Mouse (Mus musculus): ENCODE data around the gene Lrr1. TPM values are rescaled to one million over a fixed set of nuclear protein-coding genes. Genes with fewer than 3 reads are reported as not detected.

Gene Lrr1
- polyA plus RNA-seq, 1 experiment: 0.56 TPM

DNA sequence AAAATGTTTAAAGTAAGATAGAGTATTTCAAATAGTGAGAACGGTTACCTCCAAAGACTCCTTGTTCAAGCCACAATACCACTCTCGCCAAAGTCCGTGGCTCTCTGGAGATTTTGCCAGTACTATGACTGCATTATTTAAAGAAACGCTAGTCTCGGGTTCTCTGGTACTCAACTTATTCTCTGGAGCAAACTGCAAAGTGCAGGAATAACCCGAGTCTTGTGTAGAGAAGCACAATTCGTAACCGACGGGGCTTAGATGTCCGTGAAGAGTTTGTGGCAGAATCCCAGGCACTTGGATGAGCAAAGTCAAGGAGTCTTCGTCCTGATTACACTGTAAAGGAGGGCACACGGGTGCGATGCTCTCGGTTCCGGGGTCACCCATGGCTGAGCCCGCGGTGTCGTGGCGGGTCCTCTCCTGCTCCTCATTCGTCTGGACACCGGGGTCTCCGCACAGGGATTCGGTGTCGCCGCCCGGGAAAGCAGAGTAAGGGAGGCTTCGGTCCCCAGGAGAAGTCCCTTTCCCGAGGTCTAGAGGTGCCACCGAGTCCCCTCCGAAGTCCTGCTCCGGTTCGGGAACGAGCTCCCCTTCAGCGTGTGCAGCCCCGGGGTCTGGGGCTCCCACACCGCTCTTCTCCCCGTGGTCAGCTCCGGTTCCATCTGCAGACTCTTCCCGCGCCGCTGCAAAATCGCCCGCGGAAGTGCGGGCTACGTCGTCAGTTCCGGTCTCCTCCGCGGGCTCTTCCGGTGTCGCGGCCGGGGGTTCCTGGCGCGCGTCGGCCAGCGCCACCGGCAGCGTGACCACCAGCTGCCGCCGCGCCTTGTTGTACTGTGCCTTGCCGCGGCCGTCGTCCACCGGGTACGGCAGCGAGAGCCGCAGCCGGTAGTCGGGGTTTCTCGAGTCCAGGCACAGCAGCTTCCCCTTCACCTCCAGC, 28.1 kb downstream of the Lrr1 start, which contains the start of gene Gm49383:
Gene Gm49383, minus strand, starts transcription at position 661 of the 934 bp plus-strand sequence.
- peak; percentile 22 to 69 for DNase-seq (ENCODE audit: extremely low spot score in 1 of 2, low spot score in 1 of 2)

DNA sequence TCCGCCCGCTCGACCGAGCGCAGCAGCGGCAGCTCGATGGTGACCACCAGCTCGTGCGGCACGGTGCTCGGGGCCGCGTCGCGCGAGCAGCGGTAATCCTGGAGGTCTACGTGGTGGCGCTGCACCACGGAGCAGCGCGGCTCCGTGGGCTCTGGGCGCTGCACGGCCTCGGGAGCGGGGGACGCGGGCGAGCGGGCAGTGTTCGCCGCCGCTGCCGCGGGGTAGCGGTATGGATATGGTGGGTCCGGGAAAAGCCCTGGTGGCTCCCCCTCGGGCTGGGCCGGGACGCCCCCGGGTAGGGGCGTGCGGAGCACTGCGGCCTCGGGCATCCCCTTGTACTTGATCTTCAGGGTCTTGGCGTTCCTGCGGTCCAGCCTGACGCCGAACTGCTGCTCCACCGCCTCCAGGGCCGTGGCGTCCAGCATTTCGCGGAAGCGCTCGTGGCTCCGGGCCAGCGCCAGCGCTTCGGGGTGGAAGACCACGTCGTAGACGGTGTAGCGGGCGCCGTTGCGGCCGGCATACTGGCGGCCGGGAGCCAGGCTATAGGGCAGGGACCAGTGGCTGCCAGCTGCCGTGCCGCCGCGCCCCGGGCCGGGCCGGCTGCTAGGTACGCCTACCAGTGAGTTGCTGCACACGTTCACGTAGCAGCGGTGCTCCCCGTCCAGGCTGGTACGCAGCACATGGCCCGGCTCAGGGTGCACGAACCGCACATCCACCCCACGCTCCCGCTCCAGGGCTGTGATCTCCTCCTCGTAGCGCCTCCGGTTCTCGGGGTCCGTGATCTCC, 29.0 kb downstream of the Lrr1 start:
- peak in 1 of 2 experiments; percentile 28 for DNase-seq (ENCODE audit: extremely low spot score in 1 of 2, low spot score in 1 of 2)

DNA sequence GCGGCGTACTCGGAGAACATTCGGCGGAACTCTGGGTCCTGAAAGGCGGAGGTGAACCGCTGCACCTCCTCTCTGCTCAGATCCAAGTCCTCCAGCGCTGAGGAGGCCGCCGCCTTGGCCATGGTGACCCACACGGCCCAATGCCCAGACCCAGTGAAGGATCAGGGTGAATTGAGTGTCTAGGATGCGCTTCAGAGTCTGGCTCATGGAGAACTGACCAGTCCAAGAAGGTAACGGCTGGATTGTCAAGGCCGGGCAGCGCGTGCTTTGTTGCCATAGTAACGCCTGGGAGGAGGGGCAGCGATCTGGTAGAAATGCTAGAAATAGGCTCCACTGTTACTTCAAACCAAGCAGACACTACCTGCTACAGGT, 29.5 kb downstream of the Lrr1 start, which contains the start of gene Dnaaf2:
Gene Dnaaf2, minus strand, starts transcription at position 266 of the 372 bp plus-strand sequence.
- peak; percentile 34 to 57 for DNase-seq (ENCODE audit: extremely low spot score in 1 of 2, low spot score in 1 of 2)

DNA sequence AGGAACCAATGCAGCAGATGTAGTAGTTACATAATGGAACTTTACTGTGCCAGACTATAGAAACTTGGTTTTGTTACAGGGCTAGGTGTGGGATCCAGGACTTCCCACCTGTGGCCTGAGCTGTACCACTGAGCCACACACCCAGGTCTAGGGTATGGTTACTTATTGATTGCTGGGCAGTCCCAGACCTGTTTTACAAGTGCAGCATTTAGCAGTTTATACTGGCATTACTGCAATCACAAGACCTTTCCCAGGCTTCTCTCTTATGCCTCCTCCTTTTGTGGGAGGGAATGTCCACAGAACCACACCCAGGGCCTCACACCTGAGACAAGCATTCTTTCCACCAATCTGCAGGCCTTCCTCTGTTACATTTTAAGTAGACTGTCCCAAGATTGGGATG, 30.4 kb downstream of the Lrr1 start:
- DNase-seq (ENCODE audit: extremely low spot score in 1 of 2, low spot score in 1 of 2): no peak

DNA sequence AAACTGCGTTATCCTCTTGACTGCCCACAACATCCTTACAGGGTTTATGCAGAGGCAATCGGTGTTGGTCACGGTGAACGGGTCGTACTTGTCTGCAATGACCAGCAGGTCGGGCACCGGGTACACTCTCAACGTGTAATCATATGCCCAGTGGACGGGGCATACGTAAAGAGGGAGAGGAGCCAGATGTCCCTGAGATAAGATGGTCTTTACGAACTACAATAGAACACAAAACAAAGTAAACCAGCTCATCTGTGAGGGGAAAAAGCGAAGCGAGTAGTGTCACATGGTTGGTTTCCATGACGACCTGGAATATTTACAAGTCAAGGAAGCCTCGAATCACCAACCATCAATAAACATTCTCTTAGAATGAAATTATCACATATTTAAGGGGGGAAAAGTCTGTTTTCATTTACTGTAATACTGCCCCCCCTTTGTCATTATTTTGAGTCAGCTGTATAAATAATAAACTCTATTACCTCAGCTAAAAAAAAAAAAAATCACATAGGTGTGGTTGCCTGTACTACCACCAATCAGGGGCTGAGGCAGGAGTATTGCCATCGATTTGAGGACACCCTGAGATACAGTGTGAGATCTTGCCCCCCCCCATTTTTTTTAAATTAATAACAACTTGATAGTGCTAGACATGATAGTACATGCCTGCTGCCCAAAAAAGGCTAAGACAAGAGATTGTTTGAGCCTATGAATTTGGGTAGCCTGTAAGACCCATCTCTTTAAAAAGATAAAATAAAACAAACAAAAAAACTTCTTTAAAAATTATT, 35.6 kb downstream of the Lrr1 start, which contains the start of gene Gm49384:
Gene Gm49384, minus strand, starts transcription at position 216 of the 782 bp plus-strand sequence.
- DNase-seq (ENCODE audit: extremely low spot score in 1 of 2, low spot score in 1 of 2): no peak

DNA sequence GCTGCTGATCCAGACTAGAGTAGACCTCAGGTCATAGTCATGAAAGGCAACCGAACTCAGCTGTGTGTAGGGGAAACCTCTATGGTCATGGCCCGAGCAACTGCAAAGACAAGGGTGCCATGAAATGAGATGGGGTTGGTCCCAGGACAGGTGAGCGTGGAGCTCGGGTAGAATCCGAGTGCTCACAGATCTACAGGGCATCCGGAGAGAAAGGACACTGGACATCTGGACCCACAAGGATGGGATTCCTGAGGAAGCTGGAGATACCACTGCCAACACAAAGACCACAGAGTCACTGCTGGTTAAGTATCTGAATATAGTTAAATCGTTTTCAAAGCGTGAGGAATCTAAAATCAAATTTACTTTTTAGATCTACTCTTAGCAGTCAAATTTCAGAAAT, 38.8 kb downstream of the Lrr1 start:
- no peak for DNase-seq (ENCODE audit: extremely low spot score in 1 of 2, low spot score in 1 of 2)

DNA sequence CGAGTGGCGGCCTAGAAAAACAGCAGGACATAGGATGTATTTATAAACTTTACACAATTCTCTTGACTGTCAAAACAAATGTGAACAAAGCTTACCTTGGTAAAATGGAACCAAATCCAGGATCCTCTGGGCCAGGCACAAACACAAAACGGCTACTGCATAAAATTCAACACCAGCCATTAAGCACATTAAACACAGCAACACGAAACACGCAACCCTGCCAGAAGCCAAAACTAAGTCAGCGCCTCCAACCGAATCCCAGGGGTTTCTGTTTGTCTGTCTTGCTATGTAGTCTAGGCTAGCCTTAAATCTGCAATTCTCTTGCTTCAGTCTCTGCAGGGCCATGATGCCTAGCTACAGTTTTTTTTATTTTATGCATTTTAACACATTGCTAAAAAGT, 39.3 kb downstream of the Lrr1 start:
- DNase-seq (ENCODE audit: extremely low spot score in 1 of 2, low spot score in 1 of 2): no peak

DNA sequence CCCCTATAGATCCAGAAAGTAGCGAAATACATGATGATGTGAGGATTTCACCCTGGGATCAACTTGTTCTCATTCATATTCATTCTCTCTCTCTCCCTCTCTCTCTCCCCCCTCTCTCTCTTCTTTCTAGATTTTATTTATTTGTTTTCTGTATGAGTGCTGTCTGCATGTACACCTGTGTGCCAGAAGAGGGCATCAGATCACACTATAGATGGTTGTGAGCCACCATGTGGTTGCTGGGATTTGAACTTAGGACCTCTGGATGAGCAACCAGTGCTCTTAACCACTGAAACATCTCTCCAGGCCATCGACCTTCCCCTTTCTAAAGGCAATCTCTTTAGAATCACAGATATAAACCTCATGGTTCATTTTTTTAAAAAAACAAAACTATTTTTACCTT, 39.9 kb downstream of the Lrr1 start:
- DNase-seq (ENCODE audit: extremely low spot score in 1 of 2, low spot score in 1 of 2): no peak

DNA sequence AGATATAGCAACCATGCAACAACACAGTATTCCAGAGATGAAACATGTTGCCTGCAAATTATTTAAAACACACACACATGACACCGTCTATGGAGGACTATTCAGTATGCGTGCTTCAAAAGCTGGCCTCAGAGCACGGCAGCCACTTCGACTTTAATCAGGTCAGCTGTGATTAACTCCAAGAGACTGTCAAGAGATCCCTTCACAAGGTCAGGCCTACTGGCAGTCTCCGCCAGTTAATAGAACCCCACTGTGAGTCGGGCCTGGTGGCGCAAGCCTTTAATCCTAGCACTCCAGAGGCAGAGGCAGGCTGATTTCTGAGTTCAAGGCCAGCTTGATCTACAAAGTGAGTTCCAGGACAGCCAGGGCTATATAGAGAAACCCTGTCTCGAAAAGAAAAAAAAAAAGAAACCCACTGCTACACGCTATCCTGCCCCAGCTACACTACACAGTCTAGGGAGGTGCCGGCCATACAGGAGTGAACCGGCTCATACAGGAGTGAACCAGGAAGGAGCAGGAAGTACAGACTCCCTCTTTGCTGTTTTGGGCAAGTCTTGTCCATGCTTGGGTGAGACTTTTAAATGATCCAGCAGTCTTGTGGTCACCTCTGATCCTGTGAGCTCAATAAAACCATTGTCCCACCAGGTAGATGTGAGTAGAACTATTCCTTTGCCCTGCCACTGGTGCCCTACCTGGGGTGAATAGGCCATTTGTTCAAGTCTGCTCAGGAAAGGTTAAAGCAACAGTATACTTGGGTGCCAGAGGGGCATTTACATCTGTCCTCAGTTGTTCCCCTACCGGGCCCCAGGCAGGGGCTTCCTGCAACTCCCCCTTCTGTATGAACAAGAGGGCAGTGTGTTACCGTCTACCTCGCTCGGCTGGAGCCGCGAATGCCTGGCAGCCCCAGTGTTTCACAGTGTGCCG, 41.7 kb downstream of the Lrr1 start:
- DNase-seq (ENCODE audit: extremely low spot score in 1 of 2, low spot score in 1 of 2): no peak

DNA sequence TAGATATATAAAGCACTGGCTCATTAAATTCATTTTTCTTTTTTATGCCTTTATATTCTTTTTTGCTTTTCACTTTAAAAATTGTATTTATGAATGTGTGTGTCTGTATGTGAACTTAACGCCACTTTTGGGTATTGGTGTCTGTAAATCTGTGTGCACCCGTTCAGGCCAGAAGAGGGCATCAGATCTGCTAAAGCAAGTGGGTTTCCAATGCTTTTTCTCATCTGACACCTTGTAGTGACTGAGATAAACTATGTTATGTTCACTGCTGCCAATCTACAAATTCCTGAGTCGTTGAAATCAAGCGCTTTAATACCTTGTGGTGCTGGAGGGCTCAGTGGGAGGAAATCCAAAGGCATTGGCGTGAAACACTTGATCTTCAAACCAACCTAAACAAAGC, 42.4 kb downstream of the Lrr1 start:
- DNase-seq (ENCODE audit: extremely low spot score in 1 of 2, low spot score in 1 of 2): no peak

DNA sequence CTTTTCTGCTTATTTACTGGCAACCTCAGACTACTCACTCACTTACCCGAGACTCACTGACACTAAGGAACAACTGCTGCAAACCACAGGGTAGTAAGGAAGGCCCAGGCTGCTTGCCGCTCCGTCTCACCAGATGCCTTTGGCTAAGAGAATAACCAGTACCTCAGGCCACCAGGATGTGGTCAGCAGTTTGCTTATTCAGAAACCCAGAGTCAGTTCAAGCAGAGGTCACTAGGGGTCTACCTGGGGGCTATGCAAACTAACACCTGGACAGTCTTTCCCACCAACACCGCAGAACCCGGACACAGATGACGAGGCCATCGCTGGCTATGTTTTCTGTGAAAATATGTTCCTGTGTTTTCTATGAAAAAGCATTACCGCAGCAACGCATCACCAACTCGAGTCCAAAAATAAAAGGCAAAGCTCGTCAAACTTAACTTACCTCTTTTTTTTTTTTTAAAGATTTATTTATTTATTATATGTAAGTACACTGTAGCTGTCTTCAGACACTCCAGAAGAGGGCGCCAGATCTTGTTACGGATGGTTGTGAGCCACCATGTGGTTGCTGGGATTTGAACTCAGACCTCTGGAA, 44.7 kb downstream of the Lrr1 start:
- no peak for DNase-seq (ENCODE audit: extremely low spot score in 1 of 2, low spot score in 1 of 2)

DNA sequence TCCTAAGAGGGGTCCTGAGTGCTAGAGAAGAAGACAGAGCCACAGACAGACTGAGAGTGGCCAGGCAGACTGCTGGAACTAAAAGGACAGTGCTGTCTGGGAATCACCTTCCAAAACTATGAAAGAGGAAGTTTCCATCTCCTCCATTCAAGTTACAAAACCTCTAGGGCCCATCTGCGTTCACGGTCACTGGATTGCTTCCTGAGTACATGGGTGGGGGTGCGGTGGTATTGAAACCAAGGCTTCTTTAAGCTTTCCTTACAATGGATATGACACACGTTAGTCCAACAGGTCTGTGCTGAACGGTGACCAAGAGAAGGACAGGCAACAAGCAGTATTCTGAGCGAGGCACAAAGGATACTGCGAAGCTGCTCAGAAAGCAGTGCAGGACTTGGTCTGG, 45.8 kb downstream of the Lrr1 start:
- DNase-seq (ENCODE audit: extremely low spot score in 1 of 2, low spot score in 1 of 2): no peak

DNA sequence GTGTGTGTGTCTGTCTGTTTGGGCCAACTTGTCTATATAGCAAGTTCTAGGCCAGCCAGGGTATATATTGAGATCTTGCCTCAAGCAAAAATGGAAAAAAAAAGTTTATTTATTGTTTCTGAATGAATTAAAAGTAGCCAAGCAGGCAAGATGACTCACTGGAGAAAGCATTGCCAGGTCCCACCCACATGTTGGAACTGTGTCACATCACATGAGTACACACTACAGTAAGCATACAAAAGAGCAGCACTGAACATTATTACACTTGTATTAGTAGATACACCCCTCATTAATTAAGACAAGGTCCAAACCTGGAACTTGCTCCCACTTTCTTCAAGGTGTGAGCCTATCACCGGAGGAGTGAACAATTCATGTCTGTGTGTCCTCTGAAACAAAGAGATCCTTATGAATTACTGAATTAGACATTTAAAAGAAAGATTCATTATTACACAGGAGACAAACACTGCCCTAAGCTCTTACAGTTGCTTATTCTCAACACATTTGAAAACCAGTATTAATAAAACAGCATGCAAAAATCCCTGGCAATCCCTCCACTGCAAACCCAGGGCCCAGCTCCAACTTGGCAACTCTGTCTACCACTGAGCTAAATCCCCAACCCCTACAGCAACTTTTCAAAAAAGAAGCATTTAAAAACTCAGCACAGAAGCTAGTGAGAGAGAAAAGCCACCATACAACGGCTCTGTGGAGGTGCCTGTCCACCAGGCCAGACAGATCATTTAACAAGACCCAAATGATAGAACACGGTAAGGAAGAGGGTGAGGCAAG, 46.6 kb downstream of the Lrr1 start:
- peak; percentile 35 to 76 for DNase-seq (ENCODE audit: extremely low spot score in 1 of 2, low spot score in 1 of 2)

DNA sequence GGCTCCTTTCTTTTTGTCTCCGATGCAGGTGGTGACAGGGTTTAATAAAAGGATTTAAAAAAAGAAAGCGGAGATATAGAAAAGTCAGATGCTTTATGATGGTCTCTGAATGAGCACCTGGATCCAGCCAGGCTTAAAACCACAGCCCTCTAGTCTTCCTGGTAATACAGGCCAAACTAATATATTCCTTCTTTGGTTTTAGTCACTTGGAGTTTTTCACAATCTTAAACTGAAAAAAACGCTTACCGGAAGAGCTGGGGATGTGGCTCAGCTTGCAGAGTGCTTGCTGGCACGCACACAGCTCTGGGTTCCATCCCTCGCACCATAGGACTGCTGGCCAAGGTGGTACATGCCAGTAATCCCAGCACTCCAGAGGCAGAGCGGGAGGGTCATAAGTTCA, 48.0 kb downstream of the Lrr1 start:
- no peak for DNase-seq (ENCODE audit: extremely low spot score in 1 of 2, low spot score in 1 of 2)

DNA sequence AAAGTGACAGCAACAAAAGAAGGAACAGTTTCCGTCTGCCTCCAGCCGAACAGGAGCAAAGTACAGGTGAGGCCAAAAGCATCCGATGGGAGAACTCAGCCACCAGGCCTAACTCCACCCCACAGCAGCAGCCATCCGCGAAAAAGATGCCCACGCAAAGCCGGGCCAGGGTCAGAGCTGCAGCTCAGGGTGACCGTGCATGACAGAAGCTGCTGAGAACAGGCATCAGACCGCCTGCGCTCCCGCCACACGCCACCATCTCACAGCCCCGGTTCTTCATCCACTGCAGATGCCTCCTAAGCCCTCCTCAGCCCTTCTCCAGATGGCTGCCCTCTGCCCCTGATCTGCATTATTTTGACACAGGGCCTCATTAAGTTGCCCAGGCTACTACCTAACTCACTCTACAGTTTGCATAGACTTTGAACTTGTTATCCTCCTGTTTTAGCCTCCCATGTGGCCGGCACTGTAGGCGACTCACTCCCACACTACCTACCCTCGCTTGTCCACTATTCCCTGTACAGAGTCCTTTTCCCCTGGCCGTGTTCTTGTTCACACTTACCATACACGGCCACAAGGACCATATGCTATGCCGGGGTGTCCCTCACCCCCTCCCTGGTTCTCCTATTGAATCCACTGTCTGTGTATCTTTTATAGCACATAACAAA, 52.1 kb downstream of the Lrr1 start:
- DNase-seq (ENCODE audit: extremely low spot score in 1 of 2, low spot score in 1 of 2): no peak

DNA sequence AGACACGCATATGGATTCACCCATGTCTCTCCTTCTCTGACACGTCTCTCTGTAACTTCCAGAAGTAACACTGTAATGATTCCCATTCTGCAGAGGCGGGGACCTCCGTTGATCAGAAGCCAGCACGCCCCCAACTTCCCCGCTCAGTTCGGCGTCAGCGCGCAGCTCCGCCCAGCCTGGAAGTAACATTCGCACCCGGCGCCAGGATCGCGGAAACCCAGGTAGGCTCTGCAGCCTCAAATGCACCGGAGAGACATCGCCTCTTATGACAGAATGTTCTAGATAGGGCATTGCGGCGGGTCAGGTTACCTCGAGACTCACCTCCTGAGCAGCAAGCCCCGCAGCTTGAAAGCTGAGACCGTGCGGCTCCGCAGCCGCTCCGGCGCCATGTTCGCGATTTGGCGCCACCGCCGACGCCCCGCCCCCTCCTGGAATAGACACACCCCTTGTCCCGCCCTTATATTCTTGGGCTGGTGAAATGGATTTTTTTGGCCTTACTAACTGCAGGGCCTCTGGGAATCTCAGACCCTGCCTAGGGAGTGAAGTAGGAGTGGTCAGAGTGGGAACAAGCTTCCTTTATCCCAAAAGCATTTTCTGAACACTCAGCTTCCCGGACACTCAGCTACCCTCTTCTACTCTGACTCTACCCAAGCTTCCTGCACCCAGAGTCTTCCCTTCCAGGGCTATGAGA, 59.3 kb downstream of the Lrr1 start, which contains the start of gene Pole2:
Gene Pole2, minus strand, starts transcription at position 420 of the 691 bp plus-strand sequence.
- DNase-seq (ENCODE audit: extremely low spot score in 1 of 2, low spot score in 1 of 2): peak; percentile 32 to 88
